Mouse (Mus musculus): ENCODE measurements around the gene Pfkp.
A peak's percentile ranks its signal among the peaks of the same experiment; 100 is the strongest.

The Pfkp gene

DNA sequence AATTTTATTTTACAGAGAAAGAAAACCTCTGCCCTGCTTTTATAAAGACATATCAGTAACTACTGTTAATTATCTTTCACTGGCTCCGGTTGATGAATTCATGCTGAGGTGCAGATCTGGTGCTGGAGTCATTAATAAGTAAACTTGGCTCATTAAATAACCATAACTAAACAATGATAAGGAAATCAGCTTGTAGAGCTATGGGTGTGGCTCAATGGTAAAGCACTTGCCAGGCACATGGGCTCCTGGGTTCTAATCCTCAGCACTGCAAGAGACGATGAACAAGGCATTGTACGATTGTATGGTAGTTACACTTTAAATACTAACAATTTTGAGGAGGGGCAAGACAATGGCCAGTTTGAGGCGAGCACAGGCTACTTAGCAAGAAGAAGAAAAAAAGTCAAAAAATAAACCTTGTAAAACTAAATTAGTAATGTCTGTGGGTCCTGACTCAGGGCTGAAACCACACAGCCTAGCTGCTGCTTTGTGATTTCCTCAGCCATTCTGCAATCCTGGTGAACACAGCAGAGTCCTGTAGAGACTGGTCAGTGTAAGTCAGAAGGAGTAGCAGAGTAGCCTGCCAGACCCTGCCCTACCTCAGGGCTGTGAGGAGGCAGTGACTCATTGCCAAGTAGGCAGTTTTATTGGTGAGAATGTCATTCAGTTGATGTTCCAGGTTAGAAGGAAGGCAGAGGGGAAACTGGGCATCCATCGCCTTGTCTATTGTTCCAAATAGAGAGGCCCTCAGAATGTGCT lies 34.7 kb downstream of the Pfkp start:
- no peak for DNase-seq (ENCODE audit: low read depth, low spot score)

GRCm38 (mm10) chr13:6602786-6603409 lies 45.7 kb downstream of the Pfkp start:
- no peak for DNase-seq (ENCODE audit: low read depth, low spot score)

DNA sequence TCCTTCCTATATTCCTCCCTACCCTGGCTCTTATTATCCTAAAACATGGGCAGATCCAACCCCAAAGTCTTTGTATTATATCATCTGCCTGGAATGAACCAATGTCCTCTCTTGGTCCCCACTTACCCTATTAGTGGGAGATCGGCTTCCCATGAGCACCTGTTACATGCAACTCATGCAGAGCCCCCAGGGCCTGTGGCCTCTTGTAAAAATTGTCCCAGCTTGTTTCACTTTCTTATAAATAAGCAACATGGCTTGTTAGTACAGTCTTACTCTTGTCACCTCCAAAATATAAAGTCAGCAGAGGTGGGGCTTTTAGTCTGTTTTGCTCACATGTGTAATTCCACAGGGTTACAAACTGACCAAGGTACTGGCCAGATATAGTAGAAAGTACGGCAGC lies 46.9 kb downstream of the Pfkp start:
- no peak for DNase-seq (ENCODE audit: low read depth, low spot score)

- DNase-seq (ENCODE audit: low read depth, low spot score), result no peak
Measured at GRCm38 (mm10) chr13:6600626-6601025, 48.0 kb downstream of the Pfkp start.

GRCm38 (mm10) chr13:6597801-6598200 lies 50.8 kb downstream of the Pfkp start:
- no peak for DNase-seq (ENCODE audit: low read depth, low spot score)

DNA sequence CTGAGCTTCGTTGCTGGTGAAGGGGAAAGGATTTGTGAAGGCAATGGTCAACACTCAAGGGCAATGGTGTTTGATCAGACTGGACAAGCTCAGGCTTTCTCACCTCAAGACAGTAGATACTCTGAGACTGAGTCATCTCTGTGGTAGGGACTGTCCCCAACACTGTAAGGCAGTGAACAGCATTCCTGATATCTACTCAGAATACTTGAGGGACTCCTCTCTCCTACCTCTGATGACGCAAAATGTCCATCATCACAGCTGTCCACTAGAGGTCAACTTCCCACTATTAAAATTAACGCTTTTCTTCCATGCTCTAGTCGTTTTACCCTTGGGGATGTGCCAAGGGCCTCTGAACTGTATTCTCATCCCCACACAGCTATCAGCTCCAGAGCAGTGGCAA lies 53.2 kb downstream of the Pfkp start:
- DNase-seq (ENCODE audit: low read depth, low spot score), result no peak

GRCm38 (mm10) chr13:6590846-6591245 lies 57.7 kb downstream of the Pfkp start:
- DNase-seq (ENCODE audit: low read depth, low spot score), result no peak

- no peak for DNase-seq (ENCODE audit: low read depth, low spot score)
Measured at GRCm38 (mm10) chr13:6586009-6586408, 62.6 kb downstream of the Pfkp start.

GRCm38 (mm10) chr13:6583499-6584125 lies 65.0 kb downstream of the Pfkp start:
- DNase-seq (ENCODE audit: low read depth, low spot score), result no peak

DNA sequence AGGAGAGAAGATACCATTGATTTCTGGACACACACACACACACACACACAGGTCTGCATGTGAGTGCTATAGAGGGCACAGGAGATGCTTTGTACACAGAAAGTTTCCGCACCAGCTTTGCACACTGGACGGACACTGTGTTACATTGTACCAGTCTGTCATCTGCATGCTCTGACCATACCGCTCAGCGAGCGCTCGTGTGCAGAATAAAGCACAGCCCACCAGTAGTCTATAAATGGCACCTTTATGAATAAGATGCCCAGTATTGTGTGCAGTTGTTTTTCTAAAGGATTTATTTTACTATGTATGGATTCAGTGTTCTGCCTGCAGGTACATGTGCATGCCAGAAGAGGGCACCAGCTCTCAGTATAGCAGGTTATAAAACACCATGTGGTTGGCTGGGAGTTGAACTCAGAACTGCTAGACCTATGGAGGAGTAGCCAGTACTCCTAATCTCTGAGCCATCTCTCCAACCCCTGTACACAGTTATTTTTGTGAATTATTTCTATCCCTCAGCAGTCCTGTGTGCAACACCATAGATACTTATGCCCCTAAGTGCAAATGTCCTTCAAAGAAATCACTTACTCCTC lies 72.6 kb downstream of the Pfkp start:
- no peak for DNase-seq (ENCODE audit: low read depth, low spot score)

GRCm38 (mm10) chr13:6565571-6565970 lies 83.0 kb downstream of the Pfkp start:
- DNase-seq (ENCODE audit: low read depth, low spot score), result no peak

DNA sequence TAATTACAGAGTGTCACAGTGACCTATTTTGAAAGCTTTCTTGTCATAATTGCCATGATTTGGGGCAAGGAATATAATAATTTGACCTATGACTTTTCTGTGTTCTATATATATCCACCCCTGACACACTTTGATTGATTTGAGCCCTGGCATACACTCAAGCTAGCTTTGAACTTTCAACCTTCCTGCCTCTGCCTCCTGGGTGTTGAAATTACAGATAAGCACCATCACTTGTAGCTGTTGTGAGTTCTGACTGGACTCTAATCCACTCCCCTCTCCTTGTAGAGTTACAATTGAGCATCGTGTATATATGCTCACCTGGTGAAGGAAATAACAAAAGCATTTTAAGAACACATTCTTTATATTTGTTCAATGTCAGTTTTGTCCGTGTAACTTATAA lies 86.2 kb downstream of the Pfkp start:
- no peak for DNase-seq (ENCODE audit: low read depth, low spot score)

GRCm38 (mm10) chr13:6557771-6558170 lies 90.8 kb downstream of the Pfkp start:
- no peak for DNase-seq (ENCODE audit: low read depth, low spot score)

DNA sequence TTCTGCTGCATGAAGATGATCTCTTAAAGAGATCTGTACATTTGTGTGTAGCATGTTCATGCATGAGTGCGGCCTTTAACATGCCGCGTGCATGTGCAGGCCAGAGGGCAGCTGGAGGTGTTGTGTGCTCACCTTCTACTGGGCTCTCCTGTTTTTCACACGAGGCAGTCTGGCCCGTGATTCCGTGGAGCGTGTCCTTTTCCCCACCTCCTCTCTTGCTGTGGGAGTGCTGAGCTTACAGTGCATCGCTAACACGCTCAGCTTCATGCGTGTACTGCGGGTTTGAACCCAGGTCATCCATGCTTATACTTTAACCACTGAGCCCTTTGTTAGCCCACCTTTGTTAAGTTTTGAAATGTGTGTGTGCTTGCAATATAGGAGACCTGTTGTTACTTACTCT lies 92.9 kb downstream of the Pfkp start:
- no peak for DNase-seq (ENCODE audit: low read depth, low spot score)

- no peak for DNase-seq (ENCODE audit: low read depth, low spot score)
Measured at GRCm38 (mm10) chr13:6553708-6554107, 94.9 kb downstream of the Pfkp start.

DNA sequence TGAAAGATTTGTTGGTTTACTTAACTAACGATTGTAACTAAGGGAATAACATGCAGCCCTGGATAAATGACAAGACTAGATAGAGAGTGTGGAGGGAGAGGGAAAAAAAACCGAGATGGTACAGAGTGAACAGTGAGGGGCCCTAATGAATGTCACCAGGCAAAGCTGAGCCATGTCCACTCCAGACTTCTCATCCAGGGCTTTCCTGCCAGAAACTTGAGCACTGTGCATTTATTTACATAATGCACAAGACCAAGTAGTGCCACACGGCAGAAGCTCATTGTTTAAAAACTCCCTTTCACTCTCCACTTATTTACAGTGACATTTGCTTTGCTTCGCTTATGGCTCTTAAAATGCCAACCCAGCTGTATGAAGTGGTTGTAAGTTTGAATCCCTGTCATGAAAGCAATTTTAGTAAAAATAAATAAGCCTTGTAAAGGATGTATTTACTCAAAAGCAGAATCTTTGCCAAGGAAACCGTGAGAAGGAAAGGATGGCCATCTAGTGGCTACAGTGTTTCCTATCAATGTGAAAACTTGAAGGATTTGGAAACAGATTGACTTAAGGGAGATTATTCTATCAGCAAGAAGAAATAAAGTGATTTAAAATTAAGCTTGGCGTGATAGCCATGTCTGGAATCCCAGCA lies 113.2 kb downstream of the Pfkp start:
- DNase-seq (ENCODE audit: low read depth, low spot score), result peak; percentile 60

DNA sequence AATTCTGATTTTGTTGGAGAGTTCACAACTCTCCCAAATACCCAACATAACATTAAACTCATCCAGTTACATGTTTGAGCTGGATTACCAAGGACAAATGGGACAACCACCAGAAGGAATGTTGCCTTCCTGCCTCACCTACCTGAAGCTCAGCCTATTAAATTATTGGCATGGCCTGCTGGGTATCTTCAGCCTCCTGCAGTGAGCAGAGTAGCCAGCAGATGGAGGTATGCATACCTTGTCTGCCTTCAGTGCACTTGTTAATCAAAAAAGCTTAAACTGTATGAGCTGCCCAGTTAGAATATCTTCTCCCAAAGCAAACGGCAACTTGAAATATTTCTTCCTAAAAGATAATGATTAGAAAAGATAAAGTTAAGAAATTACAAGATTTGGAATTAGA lies 115.9 kb downstream of the Pfkp start:
- DNase-seq (ENCODE audit: low read depth, low spot score), result no peak

All from brain, embryonic 18.5 days (tissue).